Mouse (Mus musculus): ENCODE data around the gene Sall4. TPM values are rescaled to one million over a fixed set of nuclear protein-coding genes. Genes with fewer than 3 reads are reported as not detected.

Gene Sall4
- polyA plus RNA-seq, 1 experiment = 1.6 TPM

DNA sequence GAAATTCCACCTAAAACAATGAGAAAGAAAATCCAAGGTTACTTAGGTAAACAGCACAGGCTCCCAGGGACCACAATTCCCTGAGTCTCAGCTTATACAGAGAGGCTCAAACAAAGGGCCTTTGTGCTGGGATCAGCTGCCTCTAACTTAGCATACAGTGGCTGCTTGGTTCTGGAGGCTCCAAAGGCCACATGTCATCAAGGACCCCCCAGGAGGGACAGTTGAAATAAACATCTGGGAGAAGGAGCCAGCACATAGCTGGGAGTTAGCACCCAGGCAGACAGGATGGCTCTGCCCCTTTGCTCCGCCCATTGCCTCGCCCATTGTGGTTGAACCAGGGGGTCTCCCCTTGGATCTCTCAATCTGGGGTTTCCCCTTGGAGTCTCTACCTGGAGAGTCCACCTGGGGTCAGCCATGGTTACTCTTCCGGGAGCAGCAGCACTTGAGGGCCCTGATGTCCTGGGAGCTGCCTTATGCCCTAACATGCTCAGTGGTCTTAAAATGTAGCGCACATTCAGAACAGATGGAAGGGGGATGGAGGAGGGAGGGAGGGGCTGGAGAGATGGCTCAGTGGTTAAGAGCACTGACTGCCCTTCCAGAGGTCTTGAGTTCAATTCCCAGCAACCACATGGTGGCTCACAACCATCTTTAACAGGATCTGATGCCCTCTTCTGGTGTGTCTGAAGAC lies 23.5 kb upstream of the Sall4 start:
- H3K4me3 ChIP-seq (ENCODE audit: control insufficient read depth, low read depth, low read length) = no peak overlapping the region
- no peak overlapping the region for H3K27ac ChIP-seq (ENCODE audit: control insufficient read depth, insufficient read depth, low read depth, low read length)
- no peaks in the 10 kb centered on the region for H3K36me3 ChIP-seq (ENCODE audit: control insufficient read depth, insufficient read depth, low read length)
- no peak for TF ChIP-seq CTCF (IDR thresholded peaks at IDR 0.05; ENCODE audit: control insufficient read depth, insufficient read depth, insufficient replicate concordance, low read depth, low read length)
- TF ChIP-seq POLR2A (IDR thresholded peaks at IDR 0.05; ENCODE audit: control insufficient read depth, low read depth, low read length) = no peak
- H3K4me1 ChIP-seq (ENCODE audit: control insufficient read depth, insufficient read depth, low read length) = no peaks in the 10 kb centered on the region
- no peaks in the 10 kb centered on the region for H3K27me3 ChIP-seq (ENCODE audit: control insufficient read depth, insufficient read depth, low read length)

DNA sequence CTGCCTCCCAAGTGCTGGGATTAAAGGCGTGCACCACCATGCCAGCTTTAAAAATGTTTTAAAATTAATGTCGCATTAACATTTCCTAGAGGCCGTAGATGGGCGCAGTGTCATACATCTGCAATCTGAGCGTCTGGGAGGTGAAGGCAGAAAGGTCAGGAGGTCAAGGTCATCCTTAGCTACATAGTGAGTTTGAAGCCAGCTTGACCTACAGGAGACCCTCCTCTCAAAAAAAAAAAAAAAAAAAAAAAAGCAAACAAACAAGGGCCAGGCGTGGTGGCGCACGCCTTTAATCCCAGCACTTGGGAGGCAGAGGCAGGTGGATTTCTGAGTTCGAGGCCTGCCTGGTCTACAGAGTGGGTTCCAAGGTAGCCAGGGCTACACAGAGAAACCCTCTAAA lies 18.4 kb upstream of the Sall4 start:
- Histone ChIP-seq H3K36me3 (ENCODE audit: control insufficient read depth, insufficient read depth, low read length) (no peaks in the 10 kb centered on the region), H3K27me3 (ENCODE audit: control insufficient read depth, insufficient read depth, low read length) (no peaks in the 10 kb centered on the region), H3K4me3 (ENCODE audit: control insufficient read depth, low read depth, low read length) (no peak overlapping the region), H3K27ac (ENCODE audit: control insufficient read depth, insufficient read depth, low read depth, low read length) (no peak overlapping the region), H3K4me1 (ENCODE audit: control insufficient read depth, insufficient read depth, low read length) (no peaks in the 10 kb centered on the region)
- no peak for TF ChIP-seq CTCF (IDR thresholded peaks at IDR 0.05; ENCODE audit: control insufficient read depth, insufficient read depth, insufficient replicate concordance, low read depth, low read length)
- TF ChIP-seq POLR2A (IDR thresholded peaks at IDR 0.05; ENCODE audit: control insufficient read depth, low read depth, low read length) = no peak

DNA sequence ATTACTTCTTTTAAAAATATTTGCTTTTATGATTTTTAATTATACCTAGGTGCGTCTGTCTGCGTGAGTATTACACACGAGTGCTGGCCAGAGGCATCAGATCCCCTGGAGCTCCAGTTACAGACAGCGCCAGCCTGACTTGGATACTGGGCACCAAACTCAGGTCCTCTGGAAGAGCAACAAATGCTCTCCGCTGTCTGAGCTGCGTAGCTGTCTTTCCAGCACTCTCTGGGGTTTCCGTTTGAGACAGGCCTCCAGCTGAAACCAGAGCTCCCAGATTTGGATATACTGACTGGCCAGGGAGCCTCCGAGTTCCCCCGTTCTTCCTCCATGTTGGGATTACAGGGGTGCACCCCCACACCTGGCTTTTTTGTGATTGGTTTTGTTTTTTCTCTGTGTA lies 12.9 kb upstream of the Sall4 start:
- Histone ChIP-seq H3K4me1 (ENCODE audit: control insufficient read depth, insufficient read depth, low read length) (no peaks in the 10 kb centered on the region), H3K36me3 (ENCODE audit: control insufficient read depth, insufficient read depth, low read length) (no peaks in the 10 kb centered on the region), H3K27ac (ENCODE audit: control insufficient read depth, insufficient read depth, low read depth, low read length) (no peak overlapping the region), H3K27me3 (ENCODE audit: control insufficient read depth, insufficient read depth, low read length) (no peaks in the 10 kb centered on the region), H3K4me3 (ENCODE audit: control insufficient read depth, low read depth, low read length) (no peak overlapping the region)
- TF ChIP-seq POLR2A (IDR thresholded peaks at IDR 0.05; ENCODE audit: control insufficient read depth, low read depth, low read length) (no peak), CTCF (IDR thresholded peaks at IDR 0.05; ENCODE audit: control insufficient read depth, insufficient read depth, insufficient replicate concordance, low read depth, low read length) (no peak)

DNA sequence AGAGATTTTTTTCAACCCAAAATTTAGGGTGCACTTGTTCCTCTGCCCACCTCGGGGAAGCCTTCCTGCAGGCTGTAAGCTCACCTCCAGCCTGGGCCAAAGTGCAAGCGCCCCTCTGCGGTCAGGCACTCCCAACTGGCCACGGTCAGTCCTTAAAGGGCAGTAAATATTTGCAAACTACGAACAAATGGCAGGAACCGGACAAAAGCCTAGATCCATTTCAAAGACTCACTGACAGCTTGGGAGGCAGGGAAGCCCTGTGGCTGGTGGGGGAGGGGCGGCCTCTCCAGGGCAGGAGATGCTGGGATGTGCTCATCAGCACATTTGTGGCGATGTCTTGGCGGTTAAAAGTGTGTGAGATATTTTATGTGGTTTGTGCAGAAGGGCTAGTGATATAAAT lies 12.3 kb upstream of the Sall4 start:
- Histone ChIP-seq H3K4me3 (ENCODE audit: control insufficient read depth, low read depth, low read length) (no peak overlapping the region), H3K27ac (ENCODE audit: control insufficient read depth, insufficient read depth, low read depth, low read length) (no peak overlapping the region), H3K4me1 (ENCODE audit: control insufficient read depth, insufficient read depth, low read length) (no peaks in the 10 kb centered on the region), H3K27me3 (ENCODE audit: control insufficient read depth, insufficient read depth, low read length) (no peaks in the 10 kb centered on the region), H3K36me3 (ENCODE audit: control insufficient read depth, insufficient read depth, low read length) (no peaks in the 10 kb centered on the region)
- TF ChIP-seq POLR2A (IDR thresholded peaks at IDR 0.05; ENCODE audit: control insufficient read depth, low read depth, low read length) = no peak
- no peak for TF ChIP-seq CTCF (IDR thresholded peaks at IDR 0.05; ENCODE audit: control insufficient read depth, insufficient read depth, insufficient replicate concordance, low read depth, low read length)

DNA sequence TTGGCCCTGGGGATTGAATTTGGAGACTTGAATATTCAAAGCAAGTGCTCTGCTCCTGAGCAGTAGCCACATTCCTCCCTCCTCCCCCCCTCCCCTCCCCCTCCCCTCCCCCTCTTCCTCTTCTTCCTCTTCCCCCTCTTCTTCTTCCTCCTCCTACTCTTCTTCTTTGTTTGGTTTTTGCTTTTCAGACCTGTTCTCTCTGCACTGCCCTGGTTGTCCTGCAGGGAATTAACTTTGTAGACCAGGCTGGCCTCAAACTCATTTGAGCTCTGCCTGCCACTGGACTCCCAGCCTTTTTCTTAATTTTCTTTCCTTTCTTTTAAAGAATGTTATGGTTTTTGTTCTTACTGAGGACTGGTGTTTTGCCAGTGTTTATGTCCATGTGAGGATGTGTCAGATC lies 9.7 kb upstream of the Sall4 start:
- Histone ChIP-seq H3K4me1 (ENCODE audit: control insufficient read depth, insufficient read depth, low read length) (no peaks in the 10 kb centered on the region), H3K4me3 (ENCODE audit: control insufficient read depth, low read depth, low read length) (no peak overlapping the region), H3K27me3 (ENCODE audit: control insufficient read depth, insufficient read depth, low read length) (no peaks in the 10 kb centered on the region), H3K36me3 (ENCODE audit: control insufficient read depth, insufficient read depth, low read length) (no peaks in the 10 kb centered on the region), H3K27ac (ENCODE audit: control insufficient read depth, insufficient read depth, low read depth, low read length) (no peak overlapping the region)
- no peak for TF ChIP-seq CTCF (IDR thresholded peaks at IDR 0.05; ENCODE audit: control insufficient read depth, insufficient read depth, insufficient replicate concordance, low read depth, low read length)
- no peak for TF ChIP-seq POLR2A (IDR thresholded peaks at IDR 0.05; ENCODE audit: control insufficient read depth, low read depth, low read length)

DNA sequence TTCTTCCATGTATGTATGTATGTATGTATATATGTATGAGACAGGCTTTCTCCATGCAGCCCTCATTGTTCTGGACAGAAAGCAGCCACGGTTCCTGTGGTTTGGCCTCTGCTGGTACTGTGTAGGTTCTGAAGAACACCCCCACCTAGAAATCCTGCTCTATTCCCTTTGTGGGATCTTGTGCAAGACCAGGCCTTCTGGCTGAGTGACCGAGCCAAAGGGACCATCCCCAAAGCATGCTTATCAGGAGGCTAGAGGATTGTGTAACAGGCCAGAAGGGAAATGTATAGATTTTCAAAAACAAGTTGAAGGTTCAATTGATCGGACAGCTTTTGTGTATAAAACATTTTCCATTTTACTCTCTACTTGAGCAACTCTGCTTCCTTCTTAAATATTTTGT lies 8.5 kb upstream of the Sall4 start:
- TF ChIP-seq CTCF (IDR thresholded peaks at IDR 0.05; ENCODE audit: control insufficient read depth, insufficient read depth, insufficient replicate concordance, low read depth, low read length) = no peak
- no peak for TF ChIP-seq POLR2A (IDR thresholded peaks at IDR 0.05; ENCODE audit: control insufficient read depth, low read depth, low read length)
- H3K27ac ChIP-seq (ENCODE audit: control insufficient read depth, insufficient read depth, low read depth, low read length) = no peak overlapping the region

DNA sequence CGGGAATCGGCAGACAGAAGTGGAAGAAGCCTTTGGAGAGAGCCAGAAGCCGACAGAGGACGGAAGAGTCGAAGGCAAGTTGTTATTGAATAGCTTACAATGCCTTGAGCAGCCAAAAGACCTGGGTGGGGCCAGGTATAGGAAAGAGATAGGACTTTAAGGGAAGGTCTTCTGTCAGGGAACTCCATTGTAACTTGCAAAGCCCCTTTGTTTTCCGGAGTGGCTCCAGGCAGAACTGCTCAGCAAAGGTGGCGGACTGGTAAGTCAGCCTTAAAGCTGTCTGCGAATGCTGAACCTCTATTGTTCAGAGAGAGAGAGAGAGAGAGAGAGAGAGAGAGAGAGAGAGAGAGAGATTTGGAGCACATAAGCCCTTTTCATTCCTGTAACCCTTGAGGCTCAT lies 1.5 kb upstream of the Sall4 start:
- H3K36me3 ChIP-seq (ENCODE audit: control insufficient read depth, insufficient read depth, low read length) = no peaks in the 10 kb centered on the region
- TF ChIP-seq POLR2A (IDR thresholded peaks at IDR 0.05; ENCODE audit: control insufficient read depth, low read depth, low read length) = no peak
- no peak for TF ChIP-seq CTCF (IDR thresholded peaks at IDR 0.05; ENCODE audit: control insufficient read depth, insufficient read depth, insufficient replicate concordance, low read depth, low read length)
- no peak overlapping the region for H3K27ac ChIP-seq (ENCODE audit: control insufficient read depth, insufficient read depth, low read depth, low read length)
- H3K4me3 ChIP-seq (ENCODE audit: control insufficient read depth, low read depth, low read length) = no peak overlapping the region
- H3K27me3 ChIP-seq (ENCODE audit: control insufficient read depth, insufficient read depth, low read length) = peaks cover 2% of the 10 kb centered on the region; the same call in 1 of the 2 replicates
- peaks cover 2% of the 10 kb centered on the region; the same call in 1 of the 2 replicates for H3K4me1 ChIP-seq (ENCODE audit: control insufficient read depth, insufficient read depth, low read length)

More for the DNA sequence above, 8.5 kb upstream of the Sall4 start:
- Histone ChIP-seq H3K4me1 (ENCODE audit: control insufficient read depth, insufficient read depth, low read length) (no peaks in the 10 kb centered on the region), H3K36me3 (ENCODE audit: control insufficient read depth, insufficient read depth, low read length) (no peaks in the 10 kb centered on the region), H3K4me3 (ENCODE audit: control insufficient read depth, low read depth, low read length) (no peak overlapping the region), H3K27me3 (ENCODE audit: control insufficient read depth, insufficient read depth, low read length) (no peaks in the 10 kb centered on the region)

Measured in testis, adult 2 months (tissue).